Mouse (Mus musculus): ENCODE measurements at regions not wholly inside any gene's neighbourhood (a gene's known extent, or its start where the extent isn't known, plus 50 kb on each side); places are given as distances from the start of the nearest gene placed in this dataset.

DNA sequence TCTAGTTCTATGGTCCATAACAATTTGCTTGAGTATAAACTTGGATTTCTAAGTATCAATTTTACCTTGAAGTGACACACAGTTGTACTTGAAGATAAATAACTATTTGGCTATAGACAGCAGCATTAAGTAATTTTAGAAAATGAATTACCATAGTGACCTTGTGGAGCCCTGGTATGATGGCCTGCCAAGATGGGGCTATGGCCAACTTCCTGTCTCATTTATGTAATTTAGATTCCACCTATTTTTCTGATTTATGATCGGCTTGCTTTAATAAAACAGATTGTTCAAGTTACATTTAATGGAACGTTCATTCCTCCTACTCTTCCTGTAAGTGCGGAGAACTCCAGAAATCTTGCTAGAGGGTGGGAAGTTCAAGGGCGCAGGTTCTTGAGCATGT lies 613.2 kb upstream of the Nrp1 start:
- DNase-seq (ENCODE audit: extremely low spot score in 1 of 2, low spot score in 2 of 2): no peak
- intact Hi-C loops (cut with DNase I): no loop called here

DNA sequence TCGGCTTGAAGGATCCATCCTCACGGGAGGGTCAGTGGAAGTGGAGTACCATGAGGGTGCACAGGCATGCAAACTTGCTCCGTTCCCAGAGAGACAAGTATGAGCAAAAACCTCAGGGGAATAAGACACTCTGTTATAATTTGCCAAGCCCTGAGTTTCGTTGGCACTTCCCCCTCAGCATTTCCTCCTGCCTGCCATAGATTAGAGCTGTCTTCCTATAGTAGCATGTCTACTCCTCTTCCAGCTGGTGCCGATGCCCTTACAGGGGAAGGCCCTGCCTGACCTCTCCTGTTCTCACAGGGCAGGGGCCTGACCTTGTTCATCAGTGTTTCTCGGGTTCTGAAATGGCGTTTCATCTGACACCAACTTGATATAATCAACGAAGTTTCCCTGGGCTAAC lies 611.9 kb upstream of the Nrp1 start:
- no peak for DNase-seq (ENCODE audit: extremely low spot score in 1 of 2, low spot score in 2 of 2)
- intact Hi-C loops (cut with DNase I): no loop called here

- intact Hi-C loops (cut with DNase I): no loop called here
- no peak for DNase-seq (ENCODE audit: extremely low spot score in 1 of 2, low spot score in 2 of 2)
These were observed 605.5 kb upstream of the Nrp1 start for GRCm38 (mm10) chr8:127752871-127753270.

DNA sequence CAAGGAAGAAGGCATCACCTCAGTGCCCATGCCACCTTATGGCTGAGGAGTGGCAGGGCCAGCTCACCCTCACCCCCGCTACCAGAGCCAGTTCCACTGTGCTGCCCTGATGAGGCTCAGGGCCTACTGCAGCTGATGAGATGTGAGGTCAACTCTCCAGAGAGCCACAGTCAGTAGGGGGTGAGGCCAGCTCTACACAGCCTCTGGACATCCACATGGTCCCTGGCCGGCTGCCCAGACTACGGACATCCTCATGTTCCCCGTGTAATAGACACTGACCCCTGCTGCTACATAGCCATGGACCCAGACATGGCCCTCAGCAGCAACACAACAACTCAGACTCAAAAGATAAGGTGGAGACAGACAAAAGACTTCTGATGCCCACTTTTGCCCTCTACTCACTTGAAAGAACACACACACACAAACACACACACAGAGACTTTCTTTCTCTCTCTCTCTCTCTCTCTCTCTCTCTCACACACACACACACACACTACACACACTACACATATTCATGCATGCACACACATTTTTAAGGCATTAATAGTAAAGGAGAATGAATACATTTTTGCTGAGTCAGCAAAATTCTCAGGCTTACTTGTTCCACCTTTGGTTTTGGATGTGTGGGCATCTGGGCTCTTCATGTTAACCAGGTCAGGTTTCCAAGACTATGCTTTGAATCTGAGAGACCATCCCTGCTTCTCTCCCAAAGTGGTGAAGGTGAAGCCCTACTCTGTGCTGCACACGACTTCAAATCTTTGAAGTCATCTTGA lies 604.4 kb upstream of the Nrp1 start:
- intact Hi-C loops (cut with DNase I): no loop called here
- DNase-seq (ENCODE audit: extremely low spot score in 1 of 2, low spot score in 2 of 2): peak in 1 of 2 experiments; percentile 82

GRCm38 (mm10) chr8:127757396-127757795 lies 601.0 kb upstream of the Nrp1 start:
- DNase-seq (ENCODE audit: extremely low spot score in 1 of 2, low spot score in 2 of 2): no peak
- intact Hi-C loops (cut with DNase I): no loop called here

DNA sequence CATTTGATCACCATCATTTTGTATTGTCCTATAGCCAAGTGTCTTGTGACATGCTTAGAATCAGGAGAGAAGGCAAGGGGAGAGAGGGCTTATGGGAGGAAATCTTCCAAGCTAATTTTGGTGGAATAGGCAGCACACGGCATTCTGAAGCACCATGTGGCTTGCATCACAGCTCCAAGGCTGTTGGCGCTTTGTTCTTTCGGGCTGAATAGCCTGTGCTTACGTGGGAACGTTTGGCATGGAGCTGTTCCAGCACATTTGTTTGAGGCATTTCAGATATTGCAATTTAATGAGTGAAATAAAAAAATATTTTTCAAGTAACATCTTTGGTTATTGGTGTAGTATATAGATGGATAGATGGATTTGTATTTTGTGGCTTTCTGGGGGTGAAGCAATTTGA lies 598.5 kb upstream of the Nrp1 start:
- DNase-seq (ENCODE audit: extremely low spot score in 1 of 2, low spot score in 2 of 2): no peak
- intact Hi-C loops (cut with DNase I): no loop called here

DNA sequence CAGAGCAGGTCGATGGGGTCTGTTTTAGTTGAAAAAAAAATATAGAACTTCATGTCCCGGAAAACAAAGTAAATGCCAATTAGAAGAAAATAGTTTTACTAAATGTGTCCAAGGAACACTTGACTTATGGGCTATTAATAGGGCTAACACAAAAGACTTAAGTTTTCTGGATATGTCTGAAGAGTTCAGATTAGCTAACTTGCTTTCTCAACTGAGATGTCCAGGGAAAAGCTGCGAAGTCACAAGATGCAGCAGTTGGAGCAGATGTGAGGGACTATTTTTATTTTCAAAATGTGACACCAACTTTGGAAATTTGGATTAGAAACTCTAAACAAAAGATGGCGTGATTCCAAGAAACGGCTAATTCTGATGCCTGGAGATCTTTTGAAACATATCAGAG lies 593.2 kb upstream of the Nrp1 start:
- DNase-seq (ENCODE audit: extremely low spot score in 1 of 2, low spot score in 2 of 2): no peak
- intact Hi-C loops (cut with DNase I): no loop called here

DNA sequence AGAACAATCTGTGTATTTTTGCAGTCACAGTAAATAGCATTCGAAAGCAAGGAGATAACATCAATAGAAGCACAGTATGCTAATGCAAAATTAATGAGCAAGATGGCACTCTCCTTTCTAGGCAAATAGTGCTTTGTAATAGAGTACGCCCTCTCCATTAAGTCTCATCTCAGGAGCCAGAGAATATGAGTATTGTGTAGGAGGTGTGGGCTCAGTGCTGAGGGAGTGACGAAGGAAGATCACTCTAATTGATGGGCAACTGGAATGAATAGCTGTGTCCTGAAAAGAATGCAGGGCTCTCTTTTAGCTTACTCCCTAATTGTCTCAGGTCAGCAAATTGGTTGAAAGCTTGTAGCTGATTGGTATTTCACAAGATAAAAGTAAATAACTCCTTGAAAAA lies 590.1 kb upstream of the Nrp1 start:
- intact Hi-C loops (cut with DNase I): no loop called here
- no peak for DNase-seq (ENCODE audit: extremely low spot score in 1 of 2, low spot score in 2 of 2)

GRCm38 (mm10) chr8:127769651-127770050 lies 588.8 kb upstream of the Nrp1 start:
- DNase-seq (ENCODE audit: extremely low spot score in 1 of 2, low spot score in 2 of 2): no peak
- intact Hi-C loops (cut with DNase I): no loop called here

GRCm38 (mm10) chr8:127771781-127772180 lies 586.6 kb upstream of the Nrp1 start:
- no peak for DNase-seq (ENCODE audit: extremely low spot score in 1 of 2, low spot score in 2 of 2)
- intact Hi-C loops (cut with DNase I): no loop called here

- intact Hi-C loops (cut with DNase I): no loop called here
- DNase-seq (ENCODE audit: extremely low spot score in 1 of 2, low spot score in 2 of 2): no peak
These were observed 586.0 kb upstream of the Nrp1 start for GRCm38 (mm10) chr8:127772415-127772814.

GRCm38 (mm10) chr8:127772917-127773316 lies 585.5 kb upstream of the Nrp1 start:
- intact Hi-C loops (cut with DNase I): no loop called here
- no peak for DNase-seq (ENCODE audit: extremely low spot score in 1 of 2, low spot score in 2 of 2)

GRCm38 (mm10) chr8:127774642-127775041 lies 583.8 kb upstream of the Nrp1 start:
- intact Hi-C loops (cut with DNase I): no loop called here
- peak; percentile 28 to 70 for DNase-seq (ENCODE audit: extremely low spot score in 1 of 2, low spot score in 2 of 2)

DNA sequence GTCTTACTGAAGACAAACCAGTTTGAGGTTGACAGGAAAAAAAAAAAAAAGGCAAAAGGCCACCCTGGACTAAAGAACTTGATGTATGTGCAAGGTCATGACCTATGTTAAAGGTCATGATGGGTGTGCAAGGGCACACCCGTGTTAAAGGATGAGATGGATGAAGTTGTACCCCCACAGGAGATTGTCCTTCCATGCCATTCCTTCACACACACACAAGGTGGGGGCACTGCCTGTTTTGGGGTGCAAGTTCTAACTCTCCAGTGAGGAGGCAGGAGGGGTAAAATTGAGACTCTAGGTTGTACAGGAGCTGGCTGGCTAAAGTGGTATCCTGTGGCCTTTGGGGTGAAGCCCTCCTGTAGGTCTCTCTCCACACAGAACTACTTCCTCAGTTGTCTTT lies 583.2 kb upstream of the Nrp1 start:
- no peak for DNase-seq (ENCODE audit: extremely low spot score in 1 of 2, low spot score in 2 of 2)
- intact Hi-C loops (cut with DNase I): no loop called here

- intact Hi-C loops (cut with DNase I): no loop called here
- no peak for DNase-seq (ENCODE audit: extremely low spot score in 1 of 2, low spot score in 2 of 2)
These were observed 582.7 kb upstream of the Nrp1 start for GRCm38 (mm10) chr8:127775747-127776146.

- no peak for DNase-seq (ENCODE audit: extremely low spot score in 1 of 2, low spot score in 2 of 2)
- intact Hi-C loops (cut with DNase I): no loop called here
These were observed 579.9 kb upstream of the Nrp1 start for GRCm38 (mm10) chr8:127778352-127779020.

DNA sequence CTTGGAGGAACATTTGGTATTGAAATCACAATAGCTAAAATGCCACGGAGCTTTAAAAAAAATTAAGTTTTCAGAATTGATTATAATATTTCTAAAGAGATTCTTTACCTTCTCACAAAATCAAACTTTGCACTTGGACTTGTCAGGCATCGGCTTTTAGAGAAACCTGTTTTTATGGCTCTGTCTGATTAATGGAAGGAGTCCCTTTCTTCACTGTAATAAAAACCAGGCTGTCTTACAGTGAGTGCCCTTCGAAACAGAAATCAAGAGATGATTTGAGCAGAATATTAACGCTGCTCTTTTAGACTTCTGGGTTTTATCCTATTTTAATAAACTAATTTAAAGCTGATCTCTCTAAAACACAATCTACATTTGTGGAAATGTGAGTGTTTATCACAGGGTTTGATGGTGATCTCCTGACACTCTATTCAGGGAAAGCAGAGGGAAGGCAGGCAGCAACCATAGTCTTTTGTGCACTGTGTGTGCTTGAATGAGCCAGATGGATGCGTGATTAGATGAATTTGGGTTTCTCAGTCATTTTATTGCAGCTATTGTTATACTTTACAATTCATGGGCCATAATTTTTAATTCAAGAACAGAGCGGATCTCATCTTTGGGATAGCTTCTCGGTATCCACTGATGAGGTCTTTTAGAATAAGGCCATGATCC lies 579.2 kb upstream of the Nrp1 start:
- intact Hi-C loops (cut with DNase I): no loop called here
- DNase-seq (ENCODE audit: extremely low spot score in 1 of 2, low spot score in 2 of 2): no peak

- DNase-seq (ENCODE audit: extremely low spot score in 1 of 2, low spot score in 2 of 2): no peak
- intact Hi-C loops (cut with DNase I): no loop called here
These were observed 577.8 kb upstream of the Nrp1 start for GRCm38 (mm10) chr8:127780596-127780995.

DNA sequence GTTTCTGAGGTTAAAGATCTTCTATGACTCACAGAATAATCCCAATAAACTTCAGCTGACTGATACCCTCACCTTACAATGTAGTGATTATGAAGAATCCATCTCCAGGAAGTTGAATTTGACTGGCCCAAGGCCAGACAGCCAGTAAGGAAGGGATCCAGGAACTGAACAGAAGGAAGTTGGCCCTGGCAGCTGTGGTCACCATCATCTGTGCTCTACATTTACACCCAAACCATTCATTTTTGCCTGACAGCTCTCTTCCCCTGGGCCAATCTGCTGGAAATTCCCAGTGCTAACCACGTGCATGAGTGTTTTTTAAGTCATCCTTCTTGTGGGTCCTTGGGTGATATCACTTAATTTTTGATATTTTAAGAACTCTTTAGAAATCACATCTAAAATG lies 577.4 kb upstream of the Nrp1 start:
- intact Hi-C loops (cut with DNase I): no loop called here
- no peak for DNase-seq (ENCODE audit: extremely low spot score in 1 of 2, low spot score in 2 of 2)

- intact Hi-C loops (cut with DNase I): no loop called here
- DNase-seq (ENCODE audit: extremely low spot score in 1 of 2, low spot score in 2 of 2): no peak
These were observed 565.8 kb upstream of the Nrp1 start for GRCm38 (mm10) chr8:127792611-127793010.

All from left cerebral cortex, postnatal 10 days (tissue).